Mouse (Mus musculus): ENCODE data around the gene Ankrd37.

Ankrd37 gene

DNA sequence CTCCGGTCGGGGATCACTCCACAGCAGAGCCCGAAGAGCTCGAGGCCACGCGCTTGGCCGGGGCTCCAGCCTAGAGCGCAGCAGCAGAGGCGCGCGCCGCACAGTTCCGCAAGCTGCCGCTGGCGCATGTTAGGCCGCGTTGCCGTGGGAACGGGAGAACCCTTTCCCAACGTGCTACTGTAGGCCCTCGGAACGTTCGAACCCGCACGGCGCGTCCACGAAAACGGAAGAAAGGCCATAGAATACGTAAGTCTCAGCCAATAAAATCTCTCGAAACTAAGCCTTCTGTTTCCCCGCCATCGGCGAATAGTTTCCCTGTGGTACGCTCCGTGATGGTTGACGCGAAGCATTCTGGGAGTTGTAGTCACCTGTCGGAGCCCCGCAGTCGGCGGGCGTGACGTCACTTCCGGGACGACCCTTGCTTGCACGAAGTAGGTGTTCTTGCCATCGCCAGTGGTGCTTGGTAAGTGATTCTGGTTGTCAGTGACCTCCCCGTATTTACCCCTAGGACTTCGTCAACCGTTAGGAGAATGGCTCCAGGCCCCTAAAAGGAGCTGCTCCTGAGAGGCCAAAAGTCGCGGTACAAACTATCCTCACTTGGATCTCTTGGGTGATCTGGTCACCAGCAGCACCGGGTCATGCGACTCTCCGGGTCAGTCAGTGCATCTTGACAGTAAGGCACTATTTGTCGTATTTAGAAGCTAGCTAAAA, 30.2 kb downstream of the Ankrd37 start, which contains the start of the genes 1700029J07Rik and Ufsp2:
Gene 1700029J07Rik (minus strand): TSS at position 127 of the 711 bp plus-strand sequence.
Gene Ufsp2 (plus strand): TSS at position 403 of the 711 bp plus-strand sequence.
- DNase-seq (ENCODE audit: low read depth, low spot score), result peak; percentile 99

DNA sequence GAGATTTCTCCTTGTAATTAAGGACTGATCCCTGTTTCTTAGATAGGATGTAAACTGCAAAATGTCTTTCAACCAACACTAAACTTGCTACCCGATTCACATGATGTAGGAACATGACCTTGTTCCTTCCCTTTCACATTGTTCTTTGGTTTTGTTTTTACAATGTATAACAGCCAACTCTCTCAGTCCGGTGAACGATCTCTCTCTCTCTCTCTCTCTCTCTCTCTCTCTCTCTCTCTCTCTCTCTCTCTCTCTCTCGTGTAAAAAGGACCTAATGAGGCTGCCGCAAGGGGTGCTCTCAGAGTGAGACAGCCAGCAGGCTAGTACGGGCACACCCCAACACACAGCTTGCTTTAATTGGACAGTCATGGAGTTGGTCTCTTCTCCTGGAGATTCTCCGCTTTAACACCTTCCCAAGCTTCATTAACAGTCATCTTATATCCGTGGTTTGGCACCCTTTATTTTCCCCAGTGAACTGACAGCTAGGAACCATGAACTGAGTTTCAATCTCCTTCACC, 31.5 kb downstream of the Ankrd37 start:
- DNase-seq (ENCODE audit: low read depth, low spot score), result no peak

DNA sequence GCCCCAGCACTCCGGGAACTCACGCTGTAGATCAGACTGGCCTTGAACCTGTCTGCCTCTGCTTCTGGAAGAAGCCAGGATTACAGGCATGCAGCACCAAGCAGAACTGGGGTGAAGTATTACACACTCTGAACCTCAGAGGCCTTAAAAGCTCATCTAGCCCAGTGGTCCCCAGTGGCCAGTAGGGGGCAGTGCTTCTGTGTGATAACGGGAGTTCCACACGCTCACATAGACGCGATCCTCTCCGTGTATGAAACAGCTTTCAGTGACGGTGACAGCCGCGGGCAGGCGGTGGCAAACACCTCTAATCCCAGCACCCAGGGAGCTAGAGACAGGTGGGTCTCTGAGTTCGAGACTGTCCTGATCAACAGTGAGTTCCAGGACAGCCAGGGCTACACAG, 34.6 kb downstream of the Ankrd37 start:
- no peak for DNase-seq (ENCODE audit: low read depth, low spot score)

DNA sequence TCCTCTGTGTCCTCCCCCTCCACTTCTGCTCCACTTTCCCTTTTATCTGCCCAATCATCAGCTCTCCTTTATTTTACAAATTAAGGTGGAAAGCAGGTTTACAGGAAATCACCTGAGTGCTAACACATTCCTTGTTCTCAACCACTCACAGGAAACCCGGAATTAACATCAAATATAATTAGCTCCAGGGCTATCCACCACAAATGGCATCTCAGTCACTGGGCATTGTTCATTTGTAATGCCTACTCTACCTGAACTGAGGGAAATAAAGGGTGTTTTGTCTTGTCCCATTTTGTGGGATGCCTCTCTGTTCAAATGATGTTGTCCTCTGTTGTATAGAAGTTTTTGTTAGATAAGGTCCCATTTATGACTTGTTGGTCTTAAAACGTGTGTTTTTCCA, 54.9 kb downstream of the Ankrd37 start:
- DNase-seq (ENCODE audit: low read depth, low spot score), result no peak

Measured in forelimb bud, embryonic 11.5 days (tissue).